Mouse (Mus musculus) erythroblast, embryonic 14.5 days (primary cell): ENCODE data around the gene Atp9a.

Source experiments
- GATA1 ChIP-seq: IDR thresholded peaks from 2 replicates; pipeline ENCODE4 v1.6.1; 2012; ENCODE audit warnings: low read length, inconsistent platforms, mixed read lengths
- TAL1 ChIP-seq: IDR thresholded peaks from 3 replicates; pipeline ENCODE4 v1.6.1; 2012; ENCODE audit warnings: low read length, inconsistent platforms, mixed read lengths

GRCm38 (mm10) chr2:168589368-168590167 lies 152.6 kb downstream of the Atp9a start:
- TF ChIP-seq TAL1: no peak
- TF ChIP-seq GATA1: no peak
